Mouse (Mus musculus): ENCODE results near the gene Map2k3.
A peak's percentile ranks its signal among the peaks of the same experiment; 100 is the strongest.

Gene Map2k3

GRCm38 (mm10) chr11:60955621-60956383 lies 24.0 kb downstream of the Map2k3 start:
- DNase-seq (ENCODE audit: low read depth in 2 of 2, low spot score in 2 of 2), result no peak

GRCm38 (mm10) chr11:60958948-60959347 lies 27.1 kb downstream of the Map2k3 start:
- DNase-seq (ENCODE audit: low read depth in 2 of 2, low spot score in 2 of 2), result no peak

GRCm38 (mm10) chr11:60961176-60961575 lies 29.3 kb downstream of the Map2k3 start:
- DNase-seq (ENCODE audit: low read depth in 2 of 2, low spot score in 2 of 2), result no peak

- DNase-seq (ENCODE audit: low read depth in 2 of 2, low spot score in 2 of 2), result no peak
Observed at GRCm38 (mm10) chr11:60962709-60963108, 30.9 kb downstream of the Map2k3 start.

GRCm38 (mm10) chr11:60966974-60967373 lies 35.1 kb downstream of the Map2k3 start:
- DNase-seq (ENCODE audit: low read depth in 2 of 2, low spot score in 2 of 2), result no peak

GRCm38 (mm10) chr11:60975097-60975496 lies 43.3 kb downstream of the Map2k3 start:
- no peak for DNase-seq (ENCODE audit: low read depth in 2 of 2, low spot score in 2 of 2)

- DNase-seq (ENCODE audit: low read depth in 2 of 2, low spot score in 2 of 2), result no peak
Observed at GRCm38 (mm10) chr11:60976234-60976633, 44.4 kb downstream of the Map2k3 start.

GRCm38 (mm10) chr11:60976742-60977141 lies 44.9 kb downstream of the Map2k3 start:
- DNase-seq (ENCODE audit: low read depth in 2 of 2, low spot score in 2 of 2), result peak in 1 of 2 experiments; percentile 4

- DNase-seq (ENCODE audit: low read depth in 2 of 2, low spot score in 2 of 2), result no peak
Observed at GRCm38 (mm10) chr11:60977153-60977552, 45.3 kb downstream of the Map2k3 start.

- no peak for DNase-seq (ENCODE audit: low read depth in 2 of 2, low spot score in 2 of 2)
Observed at GRCm38 (mm10) chr11:60978658-60979057, 46.8 kb downstream of the Map2k3 start.

GRCm38 (mm10) chr11:60979788-60980187 lies 48.0 kb downstream of the Map2k3 start:
- no peak for DNase-seq (ENCODE audit: low read depth in 2 of 2, low spot score in 2 of 2)

- DNase-seq (ENCODE audit: low read depth in 2 of 2, low spot score in 2 of 2), result no peak
Observed at GRCm38 (mm10) chr11:60981693-60982486, 50.1 kb downstream of the Map2k3 start.

- no peak for DNase-seq (ENCODE audit: low read depth in 2 of 2, low spot score in 2 of 2)
Observed at GRCm38 (mm10) chr11:60984912-60985558, 53.2 kb downstream of the Map2k3 start.

GRCm38 (mm10) chr11:60990428-60990827 lies 58.6 kb downstream of the Map2k3 start:
- no peak for DNase-seq (ENCODE audit: low read depth in 2 of 2, low spot score in 2 of 2)

Data from CD8-positive naive resting alpha-beta T cell, adult 2 months (primary cell).